Mouse (Mus musculus) right cerebral cortex, postnatal 10 days (tissue): Measurements from ENCODE around the gene Ackr3.

Experiments used
- DNase-seq, 2 experiments: peaks; one replicate each; pipeline ENCODE4 v3.0.0; 2021; ENCODE audit warnings: low spot score in 2 of 2

Ackr3 gene

DNA sequence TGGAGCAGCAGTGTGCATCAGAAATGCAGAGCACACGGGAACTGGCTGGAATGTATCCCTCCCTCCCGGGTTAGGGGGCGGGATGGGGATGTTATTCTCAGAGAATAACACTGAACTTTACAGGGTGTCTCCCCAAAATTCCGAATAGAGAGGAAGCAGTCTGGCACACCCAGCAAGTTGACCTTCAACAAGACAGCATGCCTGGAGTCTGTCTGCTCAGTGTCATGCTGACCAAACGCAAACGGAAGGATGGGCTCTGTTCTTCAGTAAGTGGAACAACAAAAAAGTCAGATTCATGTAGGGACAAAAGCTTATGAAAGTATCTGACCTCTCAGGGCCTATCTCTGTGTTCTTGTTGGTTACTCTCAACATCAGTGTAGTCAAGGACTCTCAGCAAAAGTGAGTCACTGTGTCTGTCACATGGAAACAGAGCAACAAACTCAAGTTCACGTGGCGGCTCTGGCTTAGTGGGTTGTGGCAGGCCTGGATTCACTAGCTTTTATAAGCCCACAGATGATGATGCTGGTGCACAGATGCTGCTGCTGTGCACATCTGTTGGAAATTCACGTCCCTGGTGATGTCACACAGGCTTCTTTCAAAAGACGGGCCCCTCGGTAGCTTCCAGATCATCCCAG lies 54.6 kb downstream of the Ackr3 start:
- no peak for DNase-seq

DNA sequence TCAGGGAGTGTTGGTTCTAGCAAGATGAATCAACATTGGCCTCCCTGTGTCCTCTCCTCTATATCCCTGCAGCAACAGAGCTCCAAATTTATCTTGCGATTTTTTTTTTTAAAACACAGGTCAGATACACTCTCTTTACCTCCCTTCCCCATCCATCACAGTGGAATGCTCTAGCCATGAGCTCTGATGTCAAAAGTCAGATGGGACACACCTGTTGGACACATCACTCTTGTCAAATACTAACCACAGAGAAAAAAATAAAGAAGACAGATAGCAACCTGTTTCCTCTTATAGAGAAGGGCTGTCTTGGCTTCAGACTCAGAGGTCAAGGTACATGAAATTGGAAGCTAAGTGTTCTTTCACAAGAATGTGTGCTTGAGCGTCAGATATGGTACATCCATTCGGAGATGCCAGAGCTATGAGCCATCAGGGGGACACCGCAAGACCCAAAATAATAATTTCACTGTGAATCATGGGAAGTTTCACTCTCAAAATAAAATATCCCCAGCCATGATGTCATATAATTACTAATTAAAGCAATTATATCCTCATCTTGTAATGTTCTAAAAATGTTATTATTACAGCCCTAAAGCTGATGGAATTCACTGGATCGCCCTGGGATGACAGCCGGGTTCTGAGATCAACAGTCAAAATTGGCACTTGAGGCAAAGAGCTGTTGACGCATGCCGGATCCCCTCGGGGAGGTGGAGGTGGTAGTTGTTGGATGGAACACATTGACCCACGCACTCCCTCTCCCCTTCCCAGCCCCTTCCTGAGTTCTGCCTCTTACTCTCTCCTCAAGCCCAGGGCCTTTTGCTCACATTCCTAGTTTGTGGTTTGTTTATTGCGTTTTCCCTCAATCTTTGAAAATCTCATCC lies 57.2 kb downstream of the Ackr3 start:
- DNase-seq: no peak

DNA sequence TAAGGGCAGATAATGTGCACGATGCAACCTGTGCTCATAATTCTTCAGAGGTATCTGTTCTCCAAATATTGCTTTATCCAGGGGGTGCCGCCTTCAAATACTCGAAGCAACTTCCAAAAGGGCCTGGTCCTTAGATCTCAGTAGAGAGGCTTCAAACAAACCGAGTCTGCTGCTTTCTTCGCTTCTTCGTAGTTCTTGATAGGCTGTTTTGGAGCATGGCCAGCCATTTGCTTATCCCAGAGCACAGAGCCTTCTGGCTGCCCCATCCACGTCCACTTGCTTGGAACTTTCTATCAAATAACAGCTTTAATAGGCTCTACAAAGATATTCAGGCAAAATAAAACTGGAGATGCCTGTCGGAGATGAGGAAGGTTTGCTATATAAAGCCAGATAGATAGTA lies 58.6 kb downstream of the Ackr3 start:
- DNase-seq: no peak
